Mouse (Mus musculus) thymus, postnatal 0 days (tissue): ENCODE results near the gene Gm21852. TPM values are rescaled to one million over a fixed set of nuclear protein-coding genes. Genes with fewer than 3 reads are reported as not detected.
"Not testable (repeated sequence)": the region's sequence is repeated elsewhere in the genome, so short reads cannot be mapped to it uniquely, and the experiment has no call there.

ENCODE experiments used
- DNase-seq: peaks from one replicate; pipeline ENCODE4 v3.0.0-alpha.2; 2015; ENCODE audit warnings: low spot score
- microRNA-seq: library from miRNA; unstranded; fragments of <30 nt; microRNA quantifications from one replicate; pipeline ENCODE4, GENCODE M21; 2016; ENCODE audit warnings: borderline number of aligned reads
- polyA plus RNA-seq: library from polyadenylated mRNA; unstranded; fragments of >200 nt; fragmentation: Nextera tagmentation; extraction: Ambion mirVana; gene quantifications from 2 replicates; pipeline ENCODE4 v1.2.1, GENCODE M21; 2015

Gene Gm21852
- polyA plus RNA-seq, result not detected in 2 replicates

DNA sequence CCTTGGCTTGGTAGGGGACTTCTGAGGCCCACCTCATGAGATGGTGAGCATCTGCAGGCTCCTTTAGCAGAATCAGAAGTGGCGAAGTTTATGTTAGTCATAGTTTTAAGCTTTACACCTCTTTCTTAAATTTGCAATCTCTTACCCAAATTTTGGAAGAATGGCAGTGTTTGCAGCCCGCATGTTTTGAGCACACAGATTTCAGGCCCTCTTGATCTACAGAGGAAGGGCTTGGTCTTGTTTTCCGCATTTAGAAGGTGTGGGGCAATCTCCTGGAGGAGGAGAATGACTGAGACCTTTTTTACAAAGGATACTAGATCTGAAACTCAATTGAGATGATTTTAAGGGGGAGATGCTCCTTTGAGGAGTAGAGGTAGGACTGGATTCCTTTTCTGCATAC, at the start of gene Gm21852:
Gene Gm21852 (minus strand): TSS at position 101 of the 400 bp plus-strand sequence.
- DNase-seq, result not testable (repeated sequence)

Small RNA genes within 50 kb of the gene (microRNA-seq; reads per million reads assigned to microRNA genes)
- not detected for gene Gm27466
- not detected for gene Gm28018

Other genes starting within 250 kb of the Gm21852 start
- not detected in 2 replicates for gene Gm21797, start 123.8 kb upstream of the Gm21852 start, polyA plus RNA-seq
- gene Gm20795, start 152.9 kb upstream of the Gm21852 start, polyA plus RNA-seq, result not detected in 2 replicates